In genomic region chr16:92864191-92864590, GRCm38 (mm10) we compare ENCODE assay signal across 24 mouse cellular contexts. TPM values are rescaled to one million over a fixed set of nuclear protein-coding genes. Genes with fewer than 3 reads are reported as not detected.
DNase-seq lines count a peak whose midpoint lies in the region; ATAC-seq and TF ChIP-seq lines count a peak whose summit lies in the region.
"Had no signal": no experiment of that assay in that cellular context is flagged by ENCODE, and none has a peak within 500 bp of the region (broad histone marks: within the 10 kb centered on the region; RNA-seq: fewer than 3 reads in every experiment).

No protein-coding gene starts in this region.

- H3K4me2 ChIP-seq in liver, postnatal 0 days (ENCODE audit: low read depth, low read length): no peak overlapping the region
- no peak overlapping the region for H3K4me2 ChIP-seq in forebrain, embryonic 15.5 days (replicated peaks)
- H3K4me2 ChIP-seq: forebrain, embryonic 13.5 days; liver, embryonic 11.5 days; lung, embryonic 14.5 days; neural tube, embryonic 15.5 days had no signal

- H3K9me3 ChIP-seq in liver, postnatal 0 days (ENCODE audit: low read length): no peaks in the 10 kb centered on the region
- H3K9me3 ChIP-seq in forebrain, embryonic 15.5 days: no peaks in the 10 kb centered on the region
- H3K9me3 ChIP-seq: forebrain, embryonic 13.5 days; hindbrain, embryonic 10.5 days; limb, embryonic 10.5 days; midbrain, embryonic 10.5 days; neural tube, embryonic 15.5 days had no signal

- no peaks in the 10 kb centered on the region for H3K36me3 ChIP-seq in liver, adult 2 months (ENCODE audit: control insufficient read depth, insufficient read depth, low read length)
- no peaks in the 10 kb centered on the region for H3K36me3 ChIP-seq in liver, postnatal 0 days (replicated peaks; ENCODE audit: insufficient read depth, low read length)
- H3K36me3 ChIP-seq in forebrain, embryonic 15.5 days: no peaks in the 10 kb centered on the region
- H3K36me3 ChIP-seq: hindbrain, embryonic 10.5 days; limb, embryonic 10.5 days; midbrain, embryonic 10.5 days; neural tube, embryonic 15.5 days had no signal

- no peak overlapping the region for H3K27ac ChIP-seq in liver, adult 2 months (replicated peaks; ENCODE audit: insufficient read depth, low read depth, low read length)
- no peak overlapping the region for H3K27ac ChIP-seq in liver, postnatal 0 days (ENCODE audit: low read depth)
- no peak overlapping the region for H3K27ac ChIP-seq in forebrain, embryonic 15.5 days (replicated peaks)
- H3K27ac ChIP-seq: forebrain, embryonic 13.5 days; hindbrain, embryonic 10.5 days; hindbrain, postnatal 0 days; limb, embryonic 10.5 days; midbrain, embryonic 10.5 days; neural tube, embryonic 15.5 days; stomach, postnatal 0 days had no signal

- TF ChIP-seq CTCF in liver, adult 2 months (IDR thresholded peaks at IDR 0.05; ENCODE audit: low read depth, low read length): no peak
- TF ChIP-seq CTCF in liver, postnatal 0 days (IDR thresholded peaks at IDR 0.05; ENCODE audit: low read depth): no peak

- H3K9ac ChIP-seq in liver, adult 2 months (ENCODE audit: low read depth, low read length): no peak overlapping the region
- no peak overlapping the region for H3K9ac ChIP-seq in liver, postnatal 0 days (replicated peaks)
- H3K9ac ChIP-seq in forebrain, embryonic 15.5 days (replicated peaks): no peak overlapping the region
- H3K9ac ChIP-seq: forebrain, embryonic 13.5 days; lung, embryonic 14.5 days; neural tube, embryonic 15.5 days had no signal

- H3K4me1 ChIP-seq in liver, adult 2 months (ENCODE audit: control insufficient read depth, insufficient read depth, low read length): no peaks in the 10 kb centered on the region
- H3K4me1 ChIP-seq in liver, postnatal 0 days (ENCODE audit: insufficient read depth): 0 out of 2 replicates have a peak, but pooled peaks cover 9% of the 10 kb centered on the region
- H3K4me1 ChIP-seq in forebrain, embryonic 15.5 days: no peaks in the 10 kb centered on the region
- H3K4me1 ChIP-seq: forebrain, embryonic 13.5 days; hindbrain, embryonic 10.5 days; limb, embryonic 10.5 days; midbrain, embryonic 10.5 days; neural tube, embryonic 15.5 days had no signal

- H3K27me3 ChIP-seq in liver, adult 2 months (ENCODE audit: control insufficient read depth, insufficient read depth, low read length): no peaks in the 10 kb centered on the region
- H3K27me3 ChIP-seq in liver, postnatal 0 days (ENCODE audit: insufficient read depth, low read length): no peaks in the 10 kb centered on the region
- H3K27me3 ChIP-seq in forebrain, embryonic 15.5 days: no peaks in the 10 kb centered on the region
- H3K27me3 ChIP-seq: forebrain, embryonic 13.5 days; neural tube, embryonic 15.5 days had no signal

- no peaks in the 10 kb centered on the region for H3K79me2 ChIP-seq in liver, adult 2 months (ENCODE audit: control insufficient read depth, insufficient read depth, low read length)

- peak; percentile 20 for DNase-seq in liver, adult 2 months (ENCODE audit: extremely low read depth, low read depth, low spot score)
- DNase-seq in liver, postnatal 0 days: no peak
- peak; percentile 19 for DNase-seq in T-cell, adult 2 months (ENCODE audit: low spot score)
- peak; percentile 31 for DNase-seq in naive thymus-derived CD4-positive, alpha-beta T cell, adult 2 months (ENCODE audit: low read depth)
- DNase-seq in layer of hippocampus, postnatal 25 days (ENCODE audit: extremely low spot score in 1 of 2, low spot score in 1 of 2): no peak
- no peak for DNase-seq in adrenal gland, postnatal 10 days
- DNase-seq: cerebellum, adult 8-10 months; gastrocnemius, postnatal 36 days; kidney, adult 2 months; kidney, postnatal 36 days; layer of hippocampus, adult 9-11 months; lung, embryonic 14.5 days; retina, postnatal 1 day; right cerebral cortex, postnatal 4 days had no signal

- TF ChIP-seq EP300 in liver, postnatal 0 days (IDR thresholded peaks at IDR 0.05; ENCODE audit: low read depth): no peak

- TF ChIP-seq POLR2A in liver, adult 2 months (IDR thresholded peaks at IDR 0.05; ENCODE audit: extremely low read depth, insufficient read depth, low read length): no peak

- ATAC-seq in liver, postnatal 0 days: no peak
- peak; percentile 73 for ATAC-seq in inflammation-experienced regulatory T-cells, adult 6 months
- no peak for ATAC-seq in forebrain, embryonic 15.5 days (replicated peaks)
- ATAC-seq: forebrain, embryonic 13.5 days; hindbrain, postnatal 0 days had no signal

- 70% methylated on average over 2 of the region's 2 CpGs for WGBS in liver, adult 2 months
- WGBS in liver, postnatal 0 days (ENCODE audit: insufficient replicate concordance): 47% methylated on average over 2 of the region's 2 CpGs
- WGBS in forebrain, embryonic 15.5 days: 77% methylated on average over 2 of the region's 2 CpGs

- no peak overlapping the region for H3K4me3 ChIP-seq in liver, adult 2 months (ENCODE audit: insufficient read depth, low read depth, low read length)
- no peak overlapping the region for H3K4me3 ChIP-seq in liver, postnatal 0 days (ENCODE audit: low read depth, low read length)
- no peak overlapping the region for H3K4me3 ChIP-seq in forebrain, embryonic 15.5 days
- H3K4me3 ChIP-seq: forebrain, embryonic 13.5 days; hindbrain, embryonic 10.5 days; limb, embryonic 10.5 days; midbrain, embryonic 10.5 days; neural tube, embryonic 15.5 days had no signal

RNA-seq across cellular contexts. Expression of gene Runx1, which starts 38.2 kb away (rescaled TPM):
- 0.74 and 0.94 TPM in 2 replicates for total RNA-seq in liver, adult 2 months (2014; rRNA removed)
- 0.20 and 0.55 TPM in 2 replicates for polyA plus RNA-seq in liver, adult 2 months (2012; rRNA removed)
- polyA plus RNA-seq in liver, postnatal 0 days (2015; fragmentation: Nextera tagmentation; extraction: Ambion mirVana): 3.3 and 4.6 TPM in 2 replicates
- polyA plus RNA-seq in inflammation-experienced regulatory T-cells, adult 6 months (2017; shearing (Covaris generic)): 10 to 100 TPM; 28.0 to 47.0 (median 44.5) TPM
- total RNA-seq in layer of hippocampus, postnatal 25 days (2021): 1 to 10 TPM in 1 of 2 experiments, under 1 TPM in 1; 0.74 to 2.1 TPM
- polyA plus RNA-seq in forebrain, embryonic 15.5 days (2015; fragmentation: Nextera tagmentation; extraction: Ambion mirVana): 0.39 and 0.54 TPM in 2 replicates
- 1 to 10 TPM; 4.2 to 5.8 TPM for total RNA-seq in adrenal gland, postnatal 10 days (2021)

Comparison
In these comparisons a context has a peak if more than half of its experiments do, and no peak if none do; other contexts are left out.
1. DNase-seq: peak in liver, adult 2 months (single experiment), T-cell, adult 2 months (single experiment) and naive thymus-derived CD4-positive, alpha-beta T cell, adult 2 months (single experiment); none in liver, postnatal 0 days (single experiment), layer of hippocampus, postnatal 25 days (0 of 2) and adrenal gland, postnatal 10 days (single experiment).